Mouse (Mus musculus): Measurements from ENCODE around the gene Galnt6. TPM values are rescaled to one million over a fixed set of nuclear protein-coding genes. Genes with fewer than 3 reads are reported as not detected.

Gene Galnt6
- polyA plus RNA-seq, 1 experiment from 2014 or later, result 0.11 TPM

DNA sequence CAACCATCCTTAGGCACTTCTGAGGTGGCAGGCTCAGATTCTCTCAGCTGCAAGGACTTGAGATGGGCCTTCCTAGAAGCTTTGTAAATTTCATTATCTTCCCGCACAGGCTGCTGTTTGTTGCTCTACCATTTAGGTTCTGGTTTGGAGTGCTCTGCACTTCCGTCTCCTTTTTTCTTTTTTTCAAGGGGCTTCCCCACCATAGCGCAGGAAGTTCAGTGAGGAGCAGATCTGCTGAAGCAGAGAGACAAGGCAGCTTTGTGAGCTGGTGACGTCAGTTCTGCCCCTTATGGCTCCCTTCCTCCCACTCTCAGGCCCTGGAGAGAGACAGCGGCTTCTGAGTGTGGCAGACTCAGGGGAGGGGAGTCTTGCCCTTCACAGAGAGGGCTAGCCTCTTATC, 3.4 kb upstream of the Galnt6 start:
- Histone ChIP-seq H3K9me3 (replicated peaks; ENCODE audit: control insufficient read depth, low read length) (no peaks in the 10 kb centered on the region), H3K4me3 (ENCODE audit: low read depth, low read length) (no peak overlapping the region), H3K36me3 (ENCODE audit: control insufficient read depth, insufficient read depth, low read length) (no peaks in the 10 kb centered on the region), H3K27me3 (ENCODE audit: control insufficient read depth, insufficient read depth, low read length) (peaks cover 37% of the 10 kb centered on the region), H3K27ac (ENCODE audit: low read depth, low read length) (no peak overlapping the region), H3K4me1 (ENCODE audit: control insufficient read depth, insufficient read depth, low read length) (peaks cover 7% of the 10 kb centered on the region; the same call in 1 of the 2 replicates), H3K9ac (ENCODE audit: low read depth, low read length) (peak overlapping the region; percentile 6; the same call in 1 of the 2 replicates), H3K4me2 (no peak overlapping the region; the same call in 1 of the 2 replicates)
- 20% methylated on average over 5 of the region's 5 CpGs for WGBS (ENCODE audit: insufficient replicate concordance)
- ATAC-seq (replicated peaks; ENCODE audit: insufficient number of reproducible peaks, low FRiP score, low TSS enrichment), result peak; percentile 46; the same call in 1 of the 2 replicates

DNA sequence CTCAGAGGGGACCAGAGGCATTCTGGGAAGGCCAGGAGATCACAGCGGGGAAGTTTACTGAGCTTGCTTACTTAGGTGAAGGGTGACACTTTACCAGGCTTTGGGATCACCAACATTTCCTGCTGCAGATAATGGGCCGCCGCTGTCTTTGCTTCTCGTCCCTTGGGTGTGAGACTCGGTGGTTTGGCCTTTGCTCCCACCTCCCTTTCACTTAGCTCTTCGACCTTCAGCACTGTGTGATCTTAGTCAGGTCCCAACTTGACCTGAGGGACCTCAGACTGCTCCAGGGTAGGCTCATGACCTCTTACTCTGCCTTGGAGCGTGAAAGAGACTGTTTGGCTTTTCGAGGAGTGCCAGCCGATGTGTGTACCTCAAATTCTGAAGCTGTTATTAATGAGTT, 1.9 kb upstream of the Galnt6 start:
- H3K4me1 ChIP-seq (ENCODE audit: control insufficient read depth, insufficient read depth, low read length), result peaks cover 7% of the 10 kb centered on the region; the same call in 1 of the 2 replicates
- WGBS (ENCODE audit: insufficient replicate concordance), result 28% methylated on average over 9 of the region's 9 CpGs
- H3K9me3 ChIP-seq (replicated peaks; ENCODE audit: control insufficient read depth, low read length), result no peaks in the 10 kb centered on the region
- H3K36me3 ChIP-seq (ENCODE audit: control insufficient read depth, insufficient read depth, low read length), result no peaks in the 10 kb centered on the region
- H3K27me3 ChIP-seq (ENCODE audit: control insufficient read depth, insufficient read depth, low read length), result peaks cover 45% of the 10 kb centered on the region
- no peak overlapping the region for H3K4me2 ChIP-seq
- no peak overlapping the region for H3K9ac ChIP-seq (ENCODE audit: low read depth, low read length)
- ATAC-seq (replicated peaks; ENCODE audit: insufficient number of reproducible peaks, low FRiP score, low TSS enrichment), result no peak
- no peak overlapping the region for H3K4me3 ChIP-seq (ENCODE audit: low read depth, low read length)
- H3K27ac ChIP-seq (ENCODE audit: low read depth, low read length), result no peak overlapping the region

DNA sequence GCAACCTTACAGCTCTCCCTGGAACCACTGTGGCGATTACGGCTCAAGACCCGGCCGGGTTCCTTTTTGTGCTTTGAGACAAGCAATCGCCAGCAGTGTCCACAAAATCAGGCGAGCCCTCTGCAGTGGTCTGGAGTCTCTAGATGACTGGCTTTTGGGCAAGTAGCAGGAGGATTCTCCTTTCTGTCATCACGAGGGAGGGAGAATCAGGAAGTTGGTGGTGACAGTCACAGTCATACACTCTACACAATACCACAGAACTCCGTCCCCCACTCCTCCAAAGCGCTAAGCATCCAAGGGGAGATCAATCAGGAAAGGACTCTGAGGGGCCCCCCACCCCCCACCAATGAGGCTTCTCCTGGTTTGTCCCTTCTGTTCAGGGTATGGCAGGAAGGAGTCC, 590 bp downstream of the Galnt6 start:
- no peak overlapping the region for H3K9ac ChIP-seq (ENCODE audit: low read depth, low read length)
- 32% methylated on average over 9 of the region's 9 CpGs for WGBS (ENCODE audit: insufficient replicate concordance)
- H3K4me1 ChIP-seq (ENCODE audit: control insufficient read depth, insufficient read depth, low read length), result peaks cover 7% of the 10 kb centered on the region; the same call in 1 of the 2 replicates
- H3K27ac ChIP-seq (ENCODE audit: low read depth, low read length), result no peak overlapping the region
- no peaks in the 10 kb centered on the region for H3K36me3 ChIP-seq (ENCODE audit: control insufficient read depth, insufficient read depth, low read length)
- peak overlapping the region; percentile 61 for H3K4me2 ChIP-seq
- peaks cover 50% of the 10 kb centered on the region for H3K27me3 ChIP-seq (ENCODE audit: control insufficient read depth, insufficient read depth, low read length)
- H3K4me3 ChIP-seq (ENCODE audit: low read depth, low read length), result peak overlapping the region; percentile 35
- no peaks in the 10 kb centered on the region for H3K9me3 ChIP-seq (replicated peaks; ENCODE audit: control insufficient read depth, low read length)
- no peak for ATAC-seq (replicated peaks; ENCODE audit: insufficient number of reproducible peaks, low FRiP score, low TSS enrichment)

DNA sequence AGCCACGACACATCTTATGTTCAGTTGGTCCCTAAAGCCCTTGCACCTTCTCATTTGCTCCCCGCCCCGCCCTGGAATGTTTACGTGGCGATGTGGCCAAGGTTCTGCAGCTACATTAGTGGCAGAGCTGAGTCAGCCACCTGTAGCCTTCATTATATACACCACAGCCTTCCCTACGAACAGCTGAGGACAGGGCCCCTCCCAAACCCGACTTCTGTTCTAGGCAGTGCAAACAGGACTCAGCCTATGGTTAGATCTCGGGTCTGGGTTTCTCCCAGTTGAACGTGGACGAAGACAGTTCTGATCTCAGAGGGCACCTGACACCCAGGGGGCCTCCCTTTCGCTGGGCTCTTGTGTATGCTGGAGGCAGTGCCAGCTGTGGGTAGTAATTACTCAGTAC, 1.3 kb downstream of the Galnt6 start:
- peaks cover 7% of the 10 kb centered on the region; the same call in 1 of the 2 replicates for H3K4me1 ChIP-seq (ENCODE audit: control insufficient read depth, insufficient read depth, low read length)
- no peak for ATAC-seq (replicated peaks; ENCODE audit: insufficient number of reproducible peaks, low FRiP score, low TSS enrichment)
- 77% methylated on average over 11 of the region's 11 CpGs for WGBS (ENCODE audit: insufficient replicate concordance)
- H3K27ac ChIP-seq (ENCODE audit: low read depth, low read length), result no peak overlapping the region
- H3K36me3 ChIP-seq (ENCODE audit: control insufficient read depth, insufficient read depth, low read length), result no peaks in the 10 kb centered on the region
- H3K9ac ChIP-seq (ENCODE audit: low read depth, low read length), result no peak overlapping the region
- no peak overlapping the region for H3K4me2 ChIP-seq
- H3K4me3 ChIP-seq (ENCODE audit: low read depth, low read length), result no peak overlapping the region
- no peaks in the 10 kb centered on the region for H3K9me3 ChIP-seq (replicated peaks; ENCODE audit: control insufficient read depth, low read length)
- peaks cover 50% of the 10 kb centered on the region for H3K27me3 ChIP-seq (ENCODE audit: control insufficient read depth, insufficient read depth, low read length)

DNA sequence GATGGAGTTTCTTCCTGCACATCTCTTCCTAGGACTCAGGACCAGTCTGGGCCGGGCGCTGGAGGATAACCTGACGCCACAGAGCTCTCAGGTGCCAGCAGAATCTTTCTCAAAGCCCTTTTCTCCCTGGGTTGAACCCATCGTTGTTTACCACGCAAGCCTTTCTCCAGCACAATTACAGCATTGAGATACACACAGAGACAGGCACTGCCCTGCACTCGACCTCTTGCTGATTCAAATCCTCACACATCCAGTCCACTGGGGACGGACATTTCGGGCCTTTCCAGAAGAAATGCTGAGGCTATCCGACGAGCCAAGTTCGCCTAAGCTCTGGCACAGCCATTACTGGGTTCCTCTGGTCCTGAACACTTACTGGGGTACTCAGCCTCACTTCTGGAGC, 2.5 kb downstream of the Galnt6 start:
- no peaks in the 10 kb centered on the region for H3K9me3 ChIP-seq (replicated peaks; ENCODE audit: control insufficient read depth, low read length)
- no peak overlapping the region for H3K27ac ChIP-seq (ENCODE audit: low read depth, low read length)
- no peak overlapping the region for H3K4me3 ChIP-seq (ENCODE audit: low read depth, low read length)
- H3K27me3 ChIP-seq (ENCODE audit: control insufficient read depth, insufficient read depth, low read length), result peaks cover 50% of the 10 kb centered on the region
- no peaks in the 10 kb centered on the region for H3K36me3 ChIP-seq (ENCODE audit: control insufficient read depth, insufficient read depth, low read length)
- peaks cover 4% of the 10 kb centered on the region; the same call in 1 of the 2 replicates for H3K4me1 ChIP-seq (ENCODE audit: control insufficient read depth, insufficient read depth, low read length)
- no peak overlapping the region for H3K9ac ChIP-seq (ENCODE audit: low read depth, low read length)
- 77% methylated on average over 11 of the region's 11 CpGs for WGBS (ENCODE audit: insufficient replicate concordance)
- H3K4me2 ChIP-seq, result no peak overlapping the region
- ATAC-seq (replicated peaks; ENCODE audit: insufficient number of reproducible peaks, low FRiP score, low TSS enrichment), result no peak

DNA sequence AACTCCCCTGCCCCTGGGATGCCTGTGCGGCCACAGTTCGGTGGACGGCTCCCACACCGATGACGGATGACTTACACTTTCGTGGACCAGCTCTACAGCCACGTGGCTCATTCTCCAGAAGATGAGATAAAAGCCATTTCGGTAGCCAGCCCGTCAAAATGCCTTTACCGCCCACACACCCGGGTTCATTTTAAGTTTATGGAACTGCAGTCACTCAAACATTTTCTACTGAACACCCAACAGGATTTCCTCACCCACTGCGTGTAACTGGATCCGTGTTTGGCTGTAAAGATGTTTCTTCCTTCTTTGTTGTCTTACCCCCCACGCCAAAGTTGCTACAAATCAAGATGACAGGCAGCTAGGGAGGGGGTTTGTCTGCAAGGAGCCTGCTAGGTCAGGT, 5.7 kb downstream of the Galnt6 start:
- peaks cover 26% of the 10 kb centered on the region for H3K27me3 ChIP-seq (ENCODE audit: control insufficient read depth, insufficient read depth, low read length)
- no peaks in the 10 kb centered on the region for H3K36me3 ChIP-seq (ENCODE audit: control insufficient read depth, insufficient read depth, low read length)
- H3K27ac ChIP-seq (ENCODE audit: low read depth, low read length), result no peak overlapping the region
- no peak for ATAC-seq (replicated peaks; ENCODE audit: insufficient number of reproducible peaks, low FRiP score, low TSS enrichment)
- H3K4me1 ChIP-seq (ENCODE audit: control insufficient read depth, insufficient read depth, low read length), result no peaks in the 10 kb centered on the region
- no peak overlapping the region for H3K9ac ChIP-seq (ENCODE audit: low read depth, low read length)
- no peak overlapping the region for H3K4me2 ChIP-seq
- H3K9me3 ChIP-seq (replicated peaks; ENCODE audit: control insufficient read depth, low read length), result no peaks in the 10 kb centered on the region
- H3K4me3 ChIP-seq (ENCODE audit: low read depth, low read length), result no peak overlapping the region
- 65% methylated on average over 14 of the region's 14 CpGs for WGBS (ENCODE audit: insufficient replicate concordance)

DNA sequence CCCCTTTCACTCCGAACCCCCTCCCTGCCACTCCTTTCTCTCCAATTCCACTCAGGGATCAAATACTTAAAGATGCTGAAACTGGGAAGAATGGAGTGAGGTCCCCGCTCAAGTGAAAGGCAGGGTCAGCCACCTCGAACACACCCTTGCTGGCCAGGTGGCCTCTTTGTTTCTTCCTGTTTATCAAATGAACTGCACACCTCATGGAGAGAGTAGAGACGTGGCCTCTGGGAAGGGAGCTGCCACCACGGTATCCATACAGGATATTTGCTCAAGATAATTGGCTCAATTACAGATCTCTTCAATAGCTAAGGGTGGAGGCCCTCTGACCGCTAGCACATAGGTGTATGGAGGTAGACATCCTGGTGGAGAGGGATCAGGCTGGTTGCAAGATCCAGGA, 6.6 kb downstream of the Galnt6 start:
- H3K4me1 ChIP-seq (ENCODE audit: control insufficient read depth, insufficient read depth, low read length), result no peaks in the 10 kb centered on the region
- peaks cover 16% of the 10 kb centered on the region for H3K27me3 ChIP-seq (ENCODE audit: control insufficient read depth, insufficient read depth, low read length)
- H3K36me3 ChIP-seq (ENCODE audit: control insufficient read depth, insufficient read depth, low read length), result no peaks in the 10 kb centered on the region
- H3K27ac ChIP-seq (ENCODE audit: low read depth, low read length), result no peak overlapping the region
- ATAC-seq (replicated peaks; ENCODE audit: insufficient number of reproducible peaks, low FRiP score, low TSS enrichment), result no peak
- WGBS (ENCODE audit: insufficient replicate concordance), result 70% methylated on average over 6 of the region's 6 CpGs
- no peaks in the 10 kb centered on the region for H3K9me3 ChIP-seq (replicated peaks; ENCODE audit: control insufficient read depth, low read length)
- no peak overlapping the region for H3K4me3 ChIP-seq (ENCODE audit: low read depth, low read length)
- H3K9ac ChIP-seq (ENCODE audit: low read depth, low read length), result no peak overlapping the region
- no peak overlapping the region for H3K4me2 ChIP-seq

DNA sequence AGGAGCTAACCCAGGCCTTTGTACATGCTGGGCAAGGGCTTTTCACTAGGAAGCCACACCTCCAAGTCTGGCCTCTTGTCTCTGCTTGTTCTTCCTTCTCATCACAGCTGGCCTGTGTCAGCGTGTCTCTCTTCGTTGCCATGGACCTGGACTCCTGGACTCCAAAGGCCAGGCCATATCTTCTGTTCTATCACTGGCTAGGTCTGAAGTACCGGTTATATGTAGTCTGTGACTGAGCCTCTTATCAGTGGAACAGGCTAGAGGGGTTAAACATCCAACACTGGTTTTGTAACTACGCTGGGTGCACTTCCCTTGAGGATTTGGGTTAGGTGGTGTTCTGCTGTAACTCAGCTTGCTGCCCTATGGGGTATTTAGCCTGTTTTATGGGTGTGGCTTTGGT, 7.2 kb downstream of the Galnt6 start:
- H3K9ac ChIP-seq (ENCODE audit: low read depth, low read length), result no peak overlapping the region
- no peaks in the 10 kb centered on the region for H3K4me1 ChIP-seq (ENCODE audit: control insufficient read depth, insufficient read depth, low read length)
- peaks cover 12% of the 10 kb centered on the region; the same call in 1 of the 2 replicates for H3K27me3 ChIP-seq (ENCODE audit: control insufficient read depth, insufficient read depth, low read length)
- 34% methylated on average over 4 of the region's 4 CpGs for WGBS (ENCODE audit: insufficient replicate concordance)
- no peak overlapping the region for H3K4me2 ChIP-seq
- H3K36me3 ChIP-seq (ENCODE audit: control insufficient read depth, insufficient read depth, low read length), result no peaks in the 10 kb centered on the region
- no peaks in the 10 kb centered on the region for H3K9me3 ChIP-seq (replicated peaks; ENCODE audit: control insufficient read depth, low read length)
- no peak for ATAC-seq (replicated peaks; ENCODE audit: insufficient number of reproducible peaks, low FRiP score, low TSS enrichment)
- no peak overlapping the region for H3K4me3 ChIP-seq (ENCODE audit: low read depth, low read length)
- H3K27ac ChIP-seq (ENCODE audit: low read depth, low read length), result no peak overlapping the region

DNA sequence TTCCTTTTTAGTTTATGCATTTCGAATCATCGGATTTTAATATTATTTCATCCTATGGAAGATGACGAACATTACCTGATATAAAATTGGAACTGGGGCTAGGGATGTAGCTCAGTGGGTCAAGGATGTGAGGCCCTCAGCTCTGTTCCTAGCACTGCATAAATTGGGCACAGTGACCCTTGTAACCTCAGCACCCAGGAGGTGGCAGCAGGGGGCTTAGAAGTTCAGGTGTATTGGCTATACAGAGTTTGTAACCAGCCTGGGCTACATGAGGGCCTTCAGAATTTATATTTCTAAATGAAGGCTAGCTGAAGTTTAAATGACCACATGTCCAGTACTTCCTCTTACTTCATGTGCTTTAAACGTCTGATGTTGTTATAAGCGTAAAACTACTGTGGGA, 7.7 kb downstream of the Galnt6 start:
- H3K4me2 ChIP-seq, result no peak overlapping the region
- peaks cover 8% of the 10 kb centered on the region; the same call in 1 of the 2 replicates for H3K27me3 ChIP-seq (ENCODE audit: control insufficient read depth, insufficient read depth, low read length)
- H3K27ac ChIP-seq (ENCODE audit: low read depth, low read length), result no peak overlapping the region
- no peak overlapping the region for H3K9ac ChIP-seq (ENCODE audit: low read depth, low read length)
- ATAC-seq (replicated peaks; ENCODE audit: insufficient number of reproducible peaks, low FRiP score, low TSS enrichment), result no peak
- no peak overlapping the region for H3K4me3 ChIP-seq (ENCODE audit: low read depth, low read length)
- no peaks in the 10 kb centered on the region for H3K36me3 ChIP-seq (ENCODE audit: control insufficient read depth, insufficient read depth, low read length)
- WGBS (ENCODE audit: insufficient replicate concordance), result 87% methylated on average over 5 of the region's 5 CpGs
- H3K4me1 ChIP-seq (ENCODE audit: control insufficient read depth, insufficient read depth, low read length), result no peaks in the 10 kb centered on the region
- H3K9me3 ChIP-seq (replicated peaks; ENCODE audit: control insufficient read depth, low read length), result no peaks in the 10 kb centered on the region

Data from heart, embryonic 11.5 days (tissue).